Mouse (Mus musculus) hindlimb bud, embryonic 11.5 days (tissue): Measurements from ENCODE around the gene Gm4907.
"Not testable (repeated sequence)": the region's sequence is repeated elsewhere in the genome, so short reads cannot be mapped to it uniquely, and the experiment has no call there.

ENCODE experiments used
- DNase-seq: peaks from one replicate; pipeline ENCODE4 v3.0.0-alpha.2; 2012; ENCODE audit warnings: low read depth, low spot score; ENCODE audit errors: extremely low spot score

Gene Gm4907

DNA sequence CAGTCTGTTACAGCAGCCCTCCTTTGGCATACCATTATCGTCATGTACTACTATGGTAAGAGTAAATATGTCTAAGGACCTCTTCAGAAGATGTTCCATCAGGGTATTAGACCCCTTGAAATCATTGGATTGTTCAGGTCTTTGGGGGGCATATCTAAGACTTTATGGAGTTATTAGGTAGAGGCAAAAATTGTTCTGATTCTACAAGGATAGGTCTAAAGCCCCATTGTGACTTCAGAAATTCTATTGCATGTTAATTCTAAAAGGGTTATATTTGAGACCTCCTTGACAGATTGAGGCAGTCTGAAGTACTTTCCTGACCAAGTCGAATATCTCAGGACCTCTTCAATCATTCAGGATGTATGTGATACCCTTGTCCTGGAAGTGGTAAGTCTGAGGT, at the start of gene Gm4907:
TSS of gene Gm4907 (plus strand) at position 301 of the 400 bp plus-strand sequence.
- not testable (repeated sequence) for DNase-seq

DNA sequence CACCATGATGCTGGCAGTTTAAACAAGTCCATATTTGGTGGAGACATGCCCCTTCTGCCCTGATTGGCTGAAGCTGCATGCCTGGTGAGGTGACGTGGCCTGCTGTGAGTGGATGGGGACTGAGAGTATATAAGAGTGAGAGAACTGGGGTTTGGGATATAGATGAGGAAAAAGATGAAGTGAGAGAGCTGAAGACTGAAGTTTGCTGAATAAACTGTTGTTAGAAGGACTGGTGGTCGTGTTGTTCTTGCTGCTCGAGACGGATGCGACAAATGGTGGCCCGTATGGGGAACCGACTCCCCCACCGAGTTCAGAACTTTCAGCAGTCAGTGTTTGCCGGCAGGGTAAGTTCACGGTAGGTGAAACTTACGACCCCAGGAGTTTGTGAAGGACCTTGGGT, 48.6 kb upstream of the Gm4907 start:
- not testable (repeated sequence) for DNase-seq

DNA sequence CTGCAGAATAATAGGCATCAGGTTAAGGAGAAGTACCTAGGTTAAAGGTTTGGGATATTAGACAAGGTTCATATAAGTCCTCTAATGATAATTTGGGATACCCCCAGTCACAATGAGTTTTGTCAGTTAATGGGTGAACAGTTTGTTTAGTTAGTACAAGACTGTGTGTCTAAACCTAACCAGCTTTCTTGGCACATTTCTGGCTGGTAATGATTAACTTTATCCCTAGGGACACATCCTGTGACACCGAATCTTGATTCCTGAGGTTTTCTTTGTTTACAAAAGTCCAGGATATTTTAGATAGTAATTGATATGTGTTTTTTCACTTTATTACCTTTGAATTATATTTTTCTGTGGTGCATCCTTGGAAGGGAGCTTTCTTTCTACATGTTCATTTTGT, 41.4 kb upstream of the Gm4907 start:
- no peak for DNase-seq

DNA sequence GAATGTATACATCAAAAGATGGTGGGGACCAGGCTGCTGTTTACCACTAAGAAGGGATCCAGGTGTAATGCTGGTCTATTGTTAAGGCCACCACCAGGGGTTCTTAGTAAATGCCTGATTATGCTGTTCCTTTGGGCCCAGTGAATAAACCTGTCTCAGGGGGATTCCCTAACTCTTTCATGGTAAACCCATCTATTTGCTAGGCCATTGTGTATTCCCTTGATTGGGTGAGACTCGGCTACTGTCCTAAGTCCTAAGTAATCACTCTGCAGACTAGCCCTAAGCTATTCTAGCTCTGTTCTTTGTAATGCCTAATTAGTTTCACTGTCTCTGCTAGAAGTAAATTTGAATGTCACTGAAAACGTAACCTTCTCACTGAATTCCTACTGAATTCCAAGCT, 71.8 kb downstream of the Gm4907 start:
- DNase-seq: no peak
